Mouse (Mus musculus) ES-Bruce4 (cell line): ENCODE results near the gene Tespa1. TPM values are rescaled to one million over a fixed set of nuclear protein-coding genes. Genes with fewer than 3 reads are reported as not detected.
"Not testable (repeated sequence)": the region's sequence is repeated elsewhere in the genome, so short reads cannot be mapped to it uniquely, and the experiment has no call there.

Source experiments
- H3K27ac ChIP-seq: 2 replicates; pipeline ENCODE4 v1.5.1; 2012; ENCODE audit warnings: low read length, inconsistent platforms; ENCODE audit not compliant: insufficient read depth
- H3K27me3 ChIP-seq: 2 replicates; pipeline ENCODE4 v1.6.1; 2012; ENCODE audit warnings: mild to moderate bottlenecking, low read length, inconsistent platforms; ENCODE audit not compliant: control insufficient read depth, poor library complexity, insufficient read depth, severe bottlenecking
- H3K36me3 ChIP-seq: 2 replicates; pipeline ENCODE4 v1.6.1; 2012; ENCODE audit warnings: inconsistent platforms, mild to moderate bottlenecking, low read length, moderate library complexity; ENCODE audit not compliant: control insufficient read depth, poor library complexity, insufficient read depth, severe bottlenecking
- H3K4me1 ChIP-seq: one replicate; pipeline ENCODE4 v1.8.1; 2011; ENCODE audit warnings: low read length; ENCODE audit not compliant: control insufficient read depth, insufficient read depth
- H3K4me3 ChIP-seq: 2 replicates; pipeline ENCODE4 v1.5.1; 2011; ENCODE audit warnings: low read depth, mild to moderate bottlenecking, low read length
- H3K9ac ChIP-seq: 2 replicates; pipeline ENCODE4 v1.6.1; 2012; ENCODE audit warnings: low read depth, mild to moderate bottlenecking, inconsistent platforms; ENCODE audit not compliant: poor library complexity, severe bottlenecking
- H3K9me3 ChIP-seq: replicated peaks from 2 replicates; pipeline ENCODE4 v1.6.1; 2012; ENCODE audit warnings: mild to moderate bottlenecking, low read length, inconsistent platforms; ENCODE audit not compliant: control insufficient read depth, poor library complexity, insufficient read depth, severe bottlenecking
- CTCF ChIP-seq: IDR thresholded peaks from one replicate; pipeline ENCODE4 v1.8.1; 2011; ENCODE audit warnings: low read depth, low read length
- EP300 ChIP-seq: IDR thresholded peaks from 2 replicates; pipeline ENCODE4 v1.6.1; 2011; ENCODE audit warnings: low read depth, low read length; ENCODE audit not compliant: insufficient read depth
- POLR2A ChIP-seq: IDR thresholded peaks from one replicate; pipeline ENCODE4 v1.8.1; 2011; ENCODE audit warnings: low read length; ENCODE audit not compliant: insufficient read depth
- polyA plus RNA-seq: library from polyadenylated mRNA; stranded (reverse); fragments of >200 nt; gene quantifications from 2 replicates; pipeline ENCODE4 v1.2.4, GENCODE M21; 2011; ENCODE audit warnings: low read depth; ENCODE audit not compliant: missing spikeins, insufficient read depth, insufficient read length

The Tespa1 gene
- polyA plus RNA-seq, 1 experiment = not detected

GRCm38 (mm10) chr10:130330711-130331110, 8.0 kb downstream of the Tespa1 start:
- no peaks in the 10 kb centered on the region for H3K4me1 ChIP-seq
- H3K4me3 ChIP-seq = no peak overlapping the region
- no peaks in the 10 kb centered on the region for H3K36me3 ChIP-seq
- no peak overlapping the region for H3K9ac ChIP-seq
- no peaks in the 10 kb centered on the region for H3K9me3 ChIP-seq
- TF ChIP-seq POLR2A = no peak
- no peak for TF ChIP-seq CTCF
- TF ChIP-seq EP300 = no peak
- no peaks in the 10 kb centered on the region for H3K27me3 ChIP-seq
- no peak overlapping the region for H3K27ac ChIP-seq

GRCm38 (mm10) chr10:130336385-130336784, 13.7 kb downstream of the Tespa1 start:
- no peak overlapping the region for H3K9ac ChIP-seq
- no peaks in the 10 kb centered on the region for H3K27me3 ChIP-seq
- TF ChIP-seq CTCF (no peak), POLR2A (no peak), EP300 (no peak)
- H3K36me3 ChIP-seq = no peaks in the 10 kb centered on the region
- no peaks in the 10 kb centered on the region for H3K9me3 ChIP-seq
- no peaks in the 10 kb centered on the region for H3K4me1 ChIP-seq
- no peak overlapping the region for H3K4me3 ChIP-seq
- H3K27ac ChIP-seq = no peak overlapping the region

- H3K9ac ChIP-seq = no peak overlapping the region
- TF ChIP-seq EP300 = no peak
- TF ChIP-seq CTCF = no peak
- no peak for TF ChIP-seq POLR2A
- no peaks in the 10 kb centered on the region for H3K4me1 ChIP-seq
- H3K9me3 ChIP-seq = no peaks in the 10 kb centered on the region
- H3K27me3 ChIP-seq = no peaks in the 10 kb centered on the region
- no peak overlapping the region for H3K27ac ChIP-seq
- no peaks in the 10 kb centered on the region for H3K36me3 ChIP-seq
- no peak overlapping the region for H3K4me3 ChIP-seq
Observed at GRCm38 (mm10) chr10:130337581-130337980, 14.9 kb downstream of the Tespa1 start.

GRCm38 (mm10) chr10:130340050-130340449, 17.4 kb downstream of the Tespa1 start:
- not testable (repeated sequence) for H3K36me3 ChIP-seq, H3K9me3 ChIP-seq, H3K27me3 ChIP-seq, H3K4me3 ChIP-seq, H3K9ac ChIP-seq, H3K27ac ChIP-seq, H3K4me1 ChIP-seq

- no peak overlapping the region for H3K4me3 ChIP-seq
- no peaks in the 10 kb centered on the region for H3K4me1 ChIP-seq
- TF ChIP-seq CTCF (no peak), POLR2A (no peak), EP300 (no peak)
- H3K27me3 ChIP-seq = no peaks in the 10 kb centered on the region
- H3K36me3 ChIP-seq = no peaks in the 10 kb centered on the region
- no peaks in the 10 kb centered on the region for H3K9me3 ChIP-seq
- no peak overlapping the region for H3K27ac ChIP-seq
- H3K9ac ChIP-seq = no peak overlapping the region
Observed at GRCm38 (mm10) chr10:130344056-130344455, 21.4 kb downstream of the Tespa1 start.

- H3K9ac ChIP-seq = no peak overlapping the region
- no peaks in the 10 kb centered on the region for H3K9me3 ChIP-seq
- no peaks in the 10 kb centered on the region for H3K4me1 ChIP-seq
- no peak overlapping the region for H3K4me3 ChIP-seq
- H3K27ac ChIP-seq = no peak overlapping the region
- no peaks in the 10 kb centered on the region for H3K36me3 ChIP-seq
- TF ChIP-seq CTCF (peak; percentile 21), POLR2A (no peak), EP300 (no peak)
- no peaks in the 10 kb centered on the region for H3K27me3 ChIP-seq
Observed at GRCm38 (mm10) chr10:130363438-130364164, 40.9 kb downstream of the Tespa1 start.
